Mouse (Mus musculus): ENCODE results near the gene Vps45. TPM values are rescaled to one million over a fixed set of nuclear protein-coding genes. Genes with fewer than 3 reads are reported as not detected.

The Vps45 gene
- total RNA-seq, 2 experiments from 2014 or later: 22.3 to 26.0 TPM

- intact Hi-C loops (cut with DNase I): no loop called here
- peak; percentile 26 to 50 for DNase-seq
Measured at GRCm38 (mm10) chr3:96000921-96001501, 57.3 kb downstream of the Vps45 start.

- intact Hi-C loops (cut with DNase I): no loop called here
- DNase-seq: peak; percentile 35 to 50
Measured at GRCm38 (mm10) chr3:96000080-96000632, 58.1 kb downstream of the Vps45 start.

- no peak for DNase-seq
- intact Hi-C loops (cut with DNase I): loop anchor here (2.0 kb wide), 1 partner anchor 15 kb away; no protein-coding TSS in a partner anchor
Measured at GRCm38 (mm10) chr3:95999308-96000079, 58.8 kb downstream of the Vps45 start.

GRCm38 (mm10) chr3:95997203-95997721 lies 61.0 kb downstream of the Vps45 start:
- intact Hi-C loops (cut with DNase I): no loop called here
- DNase-seq: peak in 1 of 2 experiments; percentile 22

- intact Hi-C loops (cut with DNase I): no loop called here
- no peak for DNase-seq
Measured at GRCm38 (mm10) chr3:95996451-95997073, 61.7 kb downstream of the Vps45 start.

- DNase-seq: peak; percentile 81 to 82
- intact Hi-C loops (cut with DNase I): no loop called here
Measured at GRCm38 (mm10) chr3:95995802-95996428, 62.4 kb downstream of the Vps45 start, which contains the start of gene Plekho1. Gene Plekho1, minus strand, starts transcription at chr3:95996001.

GRCm38 (mm10) chr3:95994975-95995801 lies 63.1 kb downstream of the Vps45 start:
- intact Hi-C loops (cut with DNase I): no loop called here
- DNase-seq: peak; percentile 63 to 79

- intact Hi-C loops (cut with DNase I): no loop called here
- peak; percentile 47 to 63 for DNase-seq
Measured at GRCm38 (mm10) chr3:95994381-95994846, 63.9 kb downstream of the Vps45 start.

- intact Hi-C loops (cut with DNase I): loop anchor here (2.0 kb wide), 1 partner anchor 27 kb away; no protein-coding TSS in a partner anchor
- DNase-seq: peak; percentile 56 to 67
Measured at GRCm38 (mm10) chr3:95993881-95994280, 64.4 kb downstream of the Vps45 start.

- peak; percentile 35 to 53 for DNase-seq
- intact Hi-C loops (cut with DNase I): loop anchor here (2.0 kb wide), 1 partner anchor 26 kb away; no protein-coding TSS in a partner anchor
Measured at GRCm38 (mm10) chr3:95992990-95993603, 65.2 kb downstream of the Vps45 start.

- intact Hi-C loops (cut with DNase I): no loop called here
Measured at GRCm38 (mm10) chr3:95990413-95990941, 67.8 kb downstream of the Vps45 start.

GRCm38 (mm10) chr3:95988969-95989368 lies 69.3 kb downstream of the Vps45 start:
- peak in 1 of 2 experiments; percentile 34 for DNase-seq
- intact Hi-C loops (cut with DNase I): no loop called here

More at GRCm38 (mm10) chr3:95990413-95990941, 67.8 kb downstream of the Vps45 start:
- peak in 1 of 2 experiments; percentile 17 for DNase-seq

GRCm38 (mm10) chr3:95988138-95988537 lies 70.1 kb downstream of the Vps45 start:
- intact Hi-C loops (cut with DNase I): no loop called here
- DNase-seq: no peak

- DNase-seq: no peak
- intact Hi-C loops (cut with DNase I): no loop called here
Measured at GRCm38 (mm10) chr3:95987386-95988110, 70.7 kb downstream of the Vps45 start.

GRCm38 (mm10) chr3:95986984-95987383 lies 71.3 kb downstream of the Vps45 start:
- intact Hi-C loops (cut with DNase I): no loop called here

GRCm38 (mm10) chr3:95986001-95986622 lies 72.2 kb downstream of the Vps45 start:
- DNase-seq: peak; percentile 38 to 44
- intact Hi-C loops (cut with DNase I): no loop called here

More at GRCm38 (mm10) chr3:95986984-95987383, 71.3 kb downstream of the Vps45 start:
- no peak for DNase-seq

All from heart, postnatal 36 days (tissue).